Mouse (Mus musculus) spleen, adult 2 months (tissue): ENCODE results near the gene Btnl2.

Experiments used
- CTCF ChIP-seq: fragments of 200-500 bp; IDR thresholded peaks from 2 replicates; pipeline ENCODE4 v1.5.1; 2011; ENCODE audit warnings: mild to moderate bottlenecking, inconsistent platforms; ENCODE audit not compliant: insufficient read depth, insufficient read length, insufficient replicate concordance; ENCODE audit errors: extremely low read depth
- POLR2A ChIP-seq: fragments of 200-500 bp; IDR thresholded peaks from 2 replicates; pipeline ENCODE4 v1.6.1; 2011; ENCODE audit warnings: low read depth, low read length, inconsistent platforms

- TF ChIP-seq CTCF: no peak
- TF ChIP-seq POLR2A: no peak
These were observed 10.4 kb downstream of the Btnl2 start for GRCm38 (mm10) chr17:34365031-34365430.
